Mouse (Mus musculus) G1E-ER4 (cell line): ENCODE results near the gene Gm12184. TPM values are rescaled to one million over a fixed set of nuclear protein-coding genes. Genes with fewer than 3 reads are reported as not detected.
"Not testable (repeated sequence)": the region's sequence is repeated elsewhere in the genome, so short reads cannot be mapped to it uniquely, and the experiment has no call there.

ENCODE experiments used
- GATA1 ChIP-seq: IDR thresholded peaks from one replicate; pipeline ENCODE4 v1.8.0; 2012; ENCODE audit warnings: low read length, inconsistent platforms
- polyA plus RNA-seq: library from polyadenylated mRNA; stranded (reverse); fragments of >175 nt; gene quantifications from 2 replicates; pipeline ENCODE4 v1.2.3, GENCODE M21; 2012

The Gm12184 gene
- 56.4 and 64.2 TPM in 2 replicates for polyA plus RNA-seq

GRCm38 (mm10) chr11:48825979-48826751 lies at the start of gene Gm12184, which contains the start of gene Trim7:
Gene Gm12184, minus strand, starts transcription at chr11:48826655.
Gene Trim7, plus strand, starts transcription at chr11:48826140.
- TF ChIP-seq GATA1, result not testable (repeated sequence)

GRCm38 (mm10) chr11:48874465-48874864 lies 48.0 kb upstream of the Gm12184 start:
- TF ChIP-seq GATA1, result no peak

GRCm38 (mm10) chr11:48873591-48874290 lies 47.3 kb upstream of the Gm12184 start:
- peak; percentile 72 for TF ChIP-seq GATA1

- no peak for TF ChIP-seq GATA1
These were observed 46.3 kb upstream of the Gm12184 start for GRCm38 (mm10) chr11:48872695-48873300.

- TF ChIP-seq GATA1, result no peak
These were observed 45.5 kb upstream of the Gm12184 start for GRCm38 (mm10) chr11:48871817-48872541.

- TF ChIP-seq GATA1, result no peak
These were observed 44.8 kb upstream of the Gm12184 start, which contains the start of gene Irgm1 for GRCm38 (mm10) chr11:48871201-48871772. Gene Irgm1, minus strand, starts transcription at chr11:48871683.

- TF ChIP-seq GATA1, result no peak
These were observed 44.3 kb upstream of the Gm12184 start for GRCm38 (mm10) chr11:48870781-48871180.

GRCm38 (mm10) chr11:48869380-48870110 lies 43.1 kb upstream of the Gm12184 start:
- TF ChIP-seq GATA1, result no peak

GRCm38 (mm10) chr11:48866481-48866880 lies 40.0 kb upstream of the Gm12184 start:
- TF ChIP-seq GATA1, result no peak

- no peak for TF ChIP-seq GATA1
These were observed 37.4 kb upstream of the Gm12184 start for GRCm38 (mm10) chr11:48863808-48864207.

- TF ChIP-seq GATA1, result no peak
These were observed 36.4 kb upstream of the Gm12184 start for GRCm38 (mm10) chr11:48862784-48863319.

GRCm38 (mm10) chr11:48859014-48859413 lies 32.6 kb upstream of the Gm12184 start:
- TF ChIP-seq GATA1, result no peak

- TF ChIP-seq GATA1, result no peak
These were observed 27.2 kb upstream of the Gm12184 start for GRCm38 (mm10) chr11:48853474-48854180.
